Mouse (Mus musculus): Measurements from ENCODE around the gene Mical3. TPM values are rescaled to one million over a fixed set of nuclear protein-coding genes. Genes with fewer than 3 reads are reported as not detected.
A peak's percentile ranks its signal among the peaks of the same experiment; 100 is the strongest.

The Mical3 gene
- total and polyA plus RNA-seq, 2 experiments from 2014 or later = 30.8 to 94.8 TPM

- ATAC-seq (ENCODE audit: insufficient read depth, low read depth) = peak; percentile 88
These were observed 61.6 kb downstream of the Mical3 start for GRCm38 (mm10) chr6:121069156-121069555.

GRCm38 (mm10) chr6:121068087-121068464 lies 62.7 kb downstream of the Mical3 start:
- DNase-seq (ENCODE audit: low spot score) (no peak), ATAC-seq (ENCODE audit: insufficient read depth, low read depth) (no peak)
- Histone ChIP-seq H3K4me2 (ENCODE audit: low read depth, low read length) (no peak overlapping the region), H3K27me3 (ENCODE audit: control insufficient read depth, insufficient read depth, low read length) (no peaks in the 10 kb centered on the region), H3K9me3 (replicated peaks; ENCODE audit: control insufficient read depth, low read length) (no peaks in the 10 kb centered on the region), H3K4me3 (ENCODE audit: low read depth, low read length) (no peak overlapping the region), H3K4me1 (ENCODE audit: control insufficient read depth, insufficient read depth) (peaks cover 83% of the 10 kb centered on the region), H3K9ac (replicated peaks; ENCODE audit: low read depth, low read length) (no peak overlapping the region), H3K27ac (ENCODE audit: low read depth) (peak overlapping the region; percentile 81), H3K36me3 (replicated peaks; ENCODE audit: control insufficient read depth, insufficient read depth, low read length) (no peaks in the 10 kb centered on the region)
- 51% methylated on average over 7 of the region's 7 CpGs for WGBS
- TF ChIP-seq CTCF (IDR thresholded peaks at IDR 0.05; ENCODE audit: low read depth) (no peak), EP300 (IDR thresholded peaks at IDR 0.05; ENCODE audit: low read depth) (no peak)

More at GRCm38 (mm10) chr6:121069156-121069555, 61.6 kb downstream of the Mical3 start:
- H3K27ac ChIP-seq (ENCODE audit: low read depth) = peak overlapping the region; percentile 81
- H3K9ac ChIP-seq (replicated peaks; ENCODE audit: low read depth, low read length) = no peak overlapping the region
- DNase-seq (ENCODE audit: low spot score) = peak; percentile 92
- H3K27me3 ChIP-seq (ENCODE audit: control insufficient read depth, insufficient read depth, low read length) = no peaks in the 10 kb centered on the region
- H3K4me3 ChIP-seq (ENCODE audit: low read depth, low read length) = no peak overlapping the region
- TF ChIP-seq EP300 (IDR thresholded peaks at IDR 0.05; ENCODE audit: low read depth) (peak; percentile 54; the same call in 1 of the 2 replicates), CTCF (IDR thresholded peaks at IDR 0.05; ENCODE audit: low read depth) (no peak)
- H3K4me2 ChIP-seq (ENCODE audit: low read depth, low read length) = no peak overlapping the region
- no peaks in the 10 kb centered on the region for H3K9me3 ChIP-seq (replicated peaks; ENCODE audit: control insufficient read depth, low read length)
- H3K4me1 ChIP-seq (ENCODE audit: control insufficient read depth, insufficient read depth) = peaks cover 82% of the 10 kb centered on the region
- no peaks in the 10 kb centered on the region for H3K36me3 ChIP-seq (replicated peaks; ENCODE audit: control insufficient read depth, insufficient read depth, low read length)
- 19% methylated on average over 8 of the region's 8 CpGs for WGBS

DNA sequence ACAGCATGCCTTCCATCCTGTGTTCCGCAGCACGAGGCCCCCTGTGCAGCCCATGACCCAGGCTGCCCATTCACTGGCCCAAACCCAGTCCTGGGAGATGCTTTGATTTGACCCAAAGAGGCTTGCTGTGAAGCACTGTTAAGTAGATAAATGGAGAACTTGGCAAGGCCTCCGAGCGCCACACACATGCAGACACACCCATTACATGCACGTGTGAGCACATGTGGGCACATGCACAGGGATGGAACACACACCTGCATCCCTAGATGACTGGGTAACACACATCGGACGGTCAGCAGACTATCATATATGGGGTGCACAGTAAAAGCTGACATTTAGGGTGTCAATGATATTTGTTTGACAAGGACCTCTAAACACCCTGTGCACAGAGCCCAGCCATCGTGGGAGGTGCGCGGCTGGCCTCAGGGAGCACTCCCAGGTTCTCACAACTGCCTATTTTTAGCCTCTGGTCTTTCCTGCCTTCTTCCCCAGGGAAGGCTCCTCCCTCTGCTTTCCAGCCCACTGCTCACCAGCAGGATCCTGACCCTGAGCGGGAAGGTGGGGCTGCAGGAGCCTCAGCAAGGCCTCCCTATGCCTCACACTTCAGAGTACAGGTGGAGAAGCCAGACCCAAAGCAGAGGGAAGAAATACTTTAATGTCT lies 63.2 kb downstream of the Mical3 start:
- Histone ChIP-seq H3K27me3 (ENCODE audit: control insufficient read depth, insufficient read depth, low read length) (no peaks in the 10 kb centered on the region), H3K4me3 (ENCODE audit: low read depth, low read length) (no peak overlapping the region), H3K4me1 (ENCODE audit: control insufficient read depth, insufficient read depth) (peaks cover 81% of the 10 kb centered on the region), H3K9ac (replicated peaks; ENCODE audit: low read depth, low read length) (no peak overlapping the region), H3K9me3 (replicated peaks; ENCODE audit: control insufficient read depth, low read length) (no peaks in the 10 kb centered on the region), H3K36me3 (replicated peaks; ENCODE audit: control insufficient read depth, insufficient read depth, low read length) (no peaks in the 10 kb centered on the region), H3K27ac (ENCODE audit: low read depth) (peak overlapping the region; percentile 81), H3K4me2 (ENCODE audit: low read depth, low read length) (no peak overlapping the region)
- ATAC-seq (ENCODE audit: insufficient read depth, low read depth) (no peak; the same call in 1 of the 2 replicates), DNase-seq (ENCODE audit: low spot score) (peak; percentile 56)
- WGBS = 19% methylated on average over 11 of the region's 11 CpGs
- TF ChIP-seq EP300 (IDR thresholded peaks at IDR 0.05; ENCODE audit: low read depth) (no peak), CTCF (IDR thresholded peaks at IDR 0.05; ENCODE audit: low read depth) (no peak)

GRCm38 (mm10) chr6:121066761-121067160 lies 64.0 kb downstream of the Mical3 start:
- Histone ChIP-seq H3K9ac (replicated peaks; ENCODE audit: low read depth, low read length) (no peak overlapping the region), H3K4me2 (ENCODE audit: low read depth, low read length) (no peak overlapping the region), H3K4me1 (ENCODE audit: control insufficient read depth, insufficient read depth) (peaks cover 77% of the 10 kb centered on the region), H3K36me3 (replicated peaks; ENCODE audit: control insufficient read depth, insufficient read depth, low read length) (no peaks in the 10 kb centered on the region), H3K27ac (ENCODE audit: low read depth) (peak overlapping the region; percentile 81), H3K4me3 (ENCODE audit: low read depth, low read length) (no peak overlapping the region), H3K9me3 (replicated peaks; ENCODE audit: control insufficient read depth, low read length) (no peaks in the 10 kb centered on the region), H3K27me3 (ENCODE audit: control insufficient read depth, insufficient read depth, low read length) (no peaks in the 10 kb centered on the region)
- WGBS = 15% methylated on average over 6 of the region's 6 CpGs
- no peak for TF ChIP-seq CTCF (IDR thresholded peaks at IDR 0.05; ENCODE audit: low read depth)
- no peak for TF ChIP-seq EP300 (IDR thresholded peaks at IDR 0.05; ENCODE audit: low read depth)
- peak; percentile 28; the same call in 1 of the 2 replicates for ATAC-seq (ENCODE audit: insufficient read depth, low read depth)
- peak; percentile 63 for DNase-seq (ENCODE audit: low spot score)

- DNase-seq (ENCODE audit: low spot score) (no peak), ATAC-seq (ENCODE audit: insufficient read depth, low read depth) (no peak)
- Histone ChIP-seq H3K27ac (ENCODE audit: low read depth) (peak overlapping the region; percentile 68), H3K36me3 (replicated peaks; ENCODE audit: control insufficient read depth, insufficient read depth, low read length) (no peaks in the 10 kb centered on the region), H3K4me1 (ENCODE audit: control insufficient read depth, insufficient read depth) (peaks cover 57% of the 10 kb centered on the region), H3K4me2 (ENCODE audit: low read depth, low read length) (no peak overlapping the region), H3K9ac (replicated peaks; ENCODE audit: low read depth, low read length) (0 out of 2 replicates have a peak overlapping the region, but pooled peaks have one; percentile 9), H3K4me3 (ENCODE audit: low read depth, low read length) (no peak overlapping the region), H3K27me3 (ENCODE audit: control insufficient read depth, insufficient read depth, low read length) (no peaks in the 10 kb centered on the region), H3K9me3 (replicated peaks; ENCODE audit: control insufficient read depth, low read length) (no peaks in the 10 kb centered on the region)
- TF ChIP-seq CTCF (IDR thresholded peaks at IDR 0.05; ENCODE audit: low read depth) = no peak
- TF ChIP-seq EP300 (IDR thresholded peaks at IDR 0.05; ENCODE audit: low read depth) = no peak
- 44% methylated on average over 17 of the region's 17 CpGs for WGBS
These were observed 66.3 kb downstream of the Mical3 start for GRCm38 (mm10) chr6:121064356-121065015.

All from heart, postnatal 0 days (tissue).